Mouse (Mus musculus) common myeloid progenitor, adult 5-6 weeks (primary cell): ENCODE data around the gene Cenpi. TPM values are rescaled to one million over a fixed set of nuclear protein-coding genes. Genes with fewer than 3 reads are reported as not detected.
A peak's percentile ranks its signal among the peaks of the same experiment; 100 is the strongest.

Experiments used
- ATAC-seq: replicated peaks from 2 replicates; pipeline ENCODE4 v1.8.0; 2016; ENCODE audit warnings: low read depth, mild to moderate bottlenecking, moderate TSS enrichment, inconsistent platforms; ENCODE audit not compliant: poor library complexity, severe bottlenecking
- total RNA-seq: library from RNA; stranded (forward); fragments of 200-1000, 187-1606 nt; gene quantifications from 2 replicates; pipeline ENCODE4 v1.2.3, GENCODE M21; 2017

Cenpi gene
- total RNA-seq, 1 experiment from 2014 or later, result 42.5 TPM

GRCm38 (mm10) chrX:134353848-134354247 is 46.0 kb downstream of the Cenpi start:
- no peak for ATAC-seq

GRCm38 (mm10) chrX:134359336-134359735 is 51.5 kb downstream of the Cenpi start:
- ATAC-seq, result no peak

- ATAC-seq, result no peak
These were observed 54.3 kb downstream of the Cenpi start for GRCm38 (mm10) chrX:134362156-134362555.

GRCm38 (mm10) chrX:134365421-134365820 is 57.5 kb downstream of the Cenpi start:
- no peak for ATAC-seq

- no peak for ATAC-seq
These were observed 58.7 kb downstream of the Cenpi start for GRCm38 (mm10) chrX:134366547-134366946.

GRCm38 (mm10) chrX:134371279-134371678 is 63.4 kb downstream of the Cenpi start:
- ATAC-seq, result peak; percentile 60; the same call in 1 of the 2 replicates

GRCm38 (mm10) chrX:134374190-134374589 is 66.3 kb downstream of the Cenpi start:
- no peak for ATAC-seq

- ATAC-seq, result no peak
These were observed 77.0 kb downstream of the Cenpi start for GRCm38 (mm10) chrX:134384896-134385295.

GRCm38 (mm10) chrX:134398972-134399371 is 91.1 kb downstream of the Cenpi start:
- no peak for ATAC-seq

- no peak for ATAC-seq
These were observed 96.1 kb downstream of the Cenpi start, which contains the start of gene Drp2 for GRCm38 (mm10) chrX:134403863-134404583. TSS of gene Drp2 (plus strand) at chrX:134404551.

- ATAC-seq, result no peak
These were observed 96.7 kb downstream of the Cenpi start for GRCm38 (mm10) chrX:134404584-134404955.

- ATAC-seq, result no peak
These were observed 101.5 kb downstream of the Cenpi start for GRCm38 (mm10) chrX:134409354-134409900.

- no peak for ATAC-seq
These were observed 104.2 kb downstream of the Cenpi start for GRCm38 (mm10) chrX:134412096-134412495.

Other genes starting within 250 kb of the Cenpi start
- gene Cstf2, start 248.9 kb upstream of the Cenpi start, total RNA-seq, result 72.9 and 102 TPM in 2 replicates
- not detected in 2 replicates for gene Xkrx, start 146.0 kb upstream of the Cenpi start, total RNA-seq
- not detected in 2 replicates for gene Arl13a, start 120.6 kb upstream of the Cenpi start, total RNA-seq
- gene Nox1, start 86.1 kb upstream of the Cenpi start, total RNA-seq, result 0.15 and 0.27 TPM in 2 replicates
- gene Trmt2b, start 31.1 kb upstream of the Cenpi start, total RNA-seq, result 22.8 and 32.1 TPM in 2 replicates
- not detected in 2 replicates for gene Tmem35a, start 12.9 kb upstream of the Cenpi start, total RNA-seq
- gene Drp2, start 96.5 kb downstream of the Cenpi start, total RNA-seq, result under 0.01 and 0.19 TPM in 2 replicates
- gene Taf7l, start 168.4 kb downstream of the Cenpi start, total RNA-seq, result not detected in 2 replicates
- 154 and 173 TPM in 2 replicates for gene Timm8a1, start 233.8 kb downstream of the Cenpi start, total RNA-seq